Mouse (Mus musculus) left cerebral cortex, postnatal 4 days (tissue): ENCODE results near the gene Gm7073. TPM values are rescaled to one million over a fixed set of nuclear protein-coding genes. Genes with fewer than 3 reads are reported as not detected.

Experiments used
- DNase-seq: peaks from one replicate; pipeline ENCODE4 v3.0.0-alpha.2; 2022
- intact Hi-C: fragments of 180-260 bp; cut with DNase I; formaldehyde crosslinking; loops from one replicate; pipeline ENCODE4 v1.15.1; 2025
- total RNA-seq, 2 experiments: library from RNA; stranded (reverse); gene quantifications; 2 replicates each; pipeline ENCODE4 v1.2.3; 2021

Gene Gm7073
- total RNA-seq, result not detected

- intact Hi-C loops, result no loop called here
- DNase-seq, result no peak
Measured at GRCm38 (mm10) chrX:60539149-60539548, at the start of gene Gm7073. TSS of gene Gm7073 (minus strand) at chrX:60539249.

- DNase-seq, result no peak
- intact Hi-C loops, result no loop called here
Measured at GRCm38 (mm10) chrX:60570539-60570938, 31.5 kb upstream of the Gm7073 start.

GRCm38 (mm10) chrX:60569047-60569446 is 30.0 kb upstream of the Gm7073 start:
- no peak for DNase-seq
- intact Hi-C loops, result no loop called here

GRCm38 (mm10) chrX:60555242-60555641 is 16.2 kb upstream of the Gm7073 start:
- intact Hi-C loops, result no loop called here
- DNase-seq, result no peak

- peak; percentile 51 for DNase-seq
- intact Hi-C loops, result no loop called here
Measured at GRCm38 (mm10) chrX:60547444-60548304, 8.6 kb upstream of the Gm7073 start.

- intact Hi-C loops, result no loop called here
- no peak for DNase-seq
Measured at GRCm38 (mm10) chrX:60547098-60547443, 8.0 kb upstream of the Gm7073 start.

- intact Hi-C loops, result no loop called here
- no peak for DNase-seq
Measured at GRCm38 (mm10) chrX:60545906-60546305, 6.9 kb upstream of the Gm7073 start.

GRCm38 (mm10) chrX:60545444-60545843 is 6.4 kb upstream of the Gm7073 start:
- intact Hi-C loops, result no loop called here
- DNase-seq, result no peak

GRCm38 (mm10) chrX:60544098-60544497 is 5.0 kb upstream of the Gm7073 start:
- intact Hi-C loops, result no loop called here
- DNase-seq, result no peak

- DNase-seq, result no peak
- intact Hi-C loops, result no loop called here
Measured at GRCm38 (mm10) chrX:60542901-60543300, 3.9 kb upstream of the Gm7073 start.

- intact Hi-C loops, result no loop called here
- DNase-seq, result peak; percentile 45
Measured at GRCm38 (mm10) chrX:60503995-60504394, 35.1 kb downstream of the Gm7073 start.

- intact Hi-C loops, result loop anchor here (10.0 kb wide), 1 partner anchor 547 kb away; no protein-coding TSS in a partner anchor
Measured at GRCm38 (mm10) chrX:60497750-60498149, 41.3 kb downstream of the Gm7073 start.

GRCm38 (mm10) chrX:60495308-60495707 is 43.7 kb downstream of the Gm7073 start:
- no peak for DNase-seq
- intact Hi-C loops, result loop anchor here (10.0 kb wide), 1 partner anchor 549 kb away; no protein-coding TSS in a partner anchor

More at GRCm38 (mm10) chrX:60497750-60498149, 41.3 kb downstream of the Gm7073 start:
- no peak for DNase-seq

GRCm38 (mm10) chrX:60463786-60464185 is 75.3 kb downstream of the Gm7073 start:
- intact Hi-C loops, result no loop called here
- no peak for DNase-seq

- DNase-seq, result no peak
- intact Hi-C loops, result no loop called here
Measured at GRCm38 (mm10) chrX:60414563-60415111, 124.4 kb downstream of the Gm7073 start.

- intact Hi-C loops, result loop anchor here (10.0 kb wide), 1 partner anchor 371 kb away; no protein-coding TSS in a partner anchor
- no peak for DNase-seq
Measured at GRCm38 (mm10) chrX:60405681-60406080, 133.4 kb downstream of the Gm7073 start.

GRCm38 (mm10) chrX:60404668-60405044 is 134.4 kb downstream of the Gm7073 start:
- intact Hi-C loops, result loop anchor here (5.0 to 10.0 kb wide), 2 partner anchors 370 to 1227 kb away; no protein-coding TSS in a partner anchor
- peak; percentile 88 for DNase-seq

- peak; percentile 62 for DNase-seq
- intact Hi-C loops, result loop anchor here (5.0 to 10.0 kb wide), 2 partner anchors 369 to 1227 kb away; no protein-coding TSS in a partner anchor
Measured at GRCm38 (mm10) chrX:60403764-60404667, 135.0 kb downstream of the Gm7073 start.

GRCm38 (mm10) chrX:60403062-60403763 is 135.8 kb downstream of the Gm7073 start:
- intact Hi-C loops, result loop anchor here (5.0 to 10.0 kb wide), 2 partner anchors 368 to 1226 kb away; no protein-coding TSS in a partner anchor
- peak; percentile 10 for DNase-seq

- intact Hi-C loops, result no loop called here
- DNase-seq, result no peak
Measured at GRCm38 (mm10) chrX:60394292-60394691, 144.8 kb downstream of the Gm7073 start.
